Mouse (Mus musculus) lung, postnatal 25 days (tissue): Measurements from ENCODE around the gene Ets2.

Source experiments
- DNase-seq: peaks from one replicate; pipeline ENCODE4 v3.0.0; 2022; ENCODE audit warnings: low spot score

The Ets2 gene

GRCm38 (mm10) chr16:95769066-95769995 lies 67.5 kb downstream of the Ets2 start:
- DNase-seq: peak; percentile 34

- DNase-seq: no peak
Observed at GRCm38 (mm10) chr16:95769996-95770334, 68.1 kb downstream of the Ets2 start.

GRCm38 (mm10) chr16:95770402-95770801 lies 68.5 kb downstream of the Ets2 start:
- no peak for DNase-seq
